Mouse (Mus musculus): ENCODE results near the gene Sema6b.

Gene Sema6b

GRCm38 (mm10) chr17:56139858-56140595 is at the start of gene Sema6b:
Gene Sema6b (minus strand): TSS chr17:56140343.
- DNase-seq, result peak; percentile 40 to 64

DNA sequence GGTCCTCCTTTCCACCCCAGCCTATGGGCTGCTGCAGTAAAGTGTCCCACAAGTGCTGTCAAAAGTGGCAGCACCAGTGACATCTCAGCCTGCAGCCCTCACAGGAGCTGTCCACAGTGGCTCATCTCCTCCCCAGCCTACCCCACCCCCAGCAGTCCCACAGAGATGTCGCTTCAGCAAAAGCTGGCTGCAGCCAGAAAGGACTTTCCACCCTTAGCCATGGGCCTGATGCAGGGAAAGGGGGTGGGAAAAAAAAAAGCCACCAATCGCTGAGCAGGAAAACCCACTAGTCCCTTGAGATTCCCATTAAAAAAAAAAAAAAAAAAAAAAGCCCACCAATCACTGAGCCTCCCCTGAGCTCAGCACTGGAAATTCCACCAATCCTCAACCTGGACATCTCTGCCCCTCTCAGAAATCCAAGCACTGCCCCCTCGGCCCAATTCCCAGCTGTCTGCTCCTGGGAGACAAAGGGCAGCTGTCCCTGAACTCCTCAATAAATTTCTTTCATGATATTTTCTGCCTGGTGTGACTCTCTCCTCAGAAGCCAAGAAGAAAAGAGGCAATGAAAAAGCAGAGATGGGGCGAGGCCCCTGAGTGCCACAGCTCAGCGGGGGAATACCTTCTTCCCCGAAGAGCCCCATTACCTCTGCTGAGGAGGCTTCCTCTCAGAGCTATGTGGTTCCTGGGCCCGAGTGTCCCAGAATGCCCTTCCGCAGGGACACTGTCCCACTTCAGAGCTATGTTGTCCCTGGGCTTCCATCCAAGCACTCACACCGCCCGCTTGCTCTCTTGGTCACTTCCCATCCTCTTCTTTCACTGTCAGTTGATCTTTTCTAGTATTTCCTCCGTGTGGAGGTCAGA is 45.4 kb upstream of the Sema6b start:
- DNase-seq, result peak; percentile 73 to 87

DNA sequence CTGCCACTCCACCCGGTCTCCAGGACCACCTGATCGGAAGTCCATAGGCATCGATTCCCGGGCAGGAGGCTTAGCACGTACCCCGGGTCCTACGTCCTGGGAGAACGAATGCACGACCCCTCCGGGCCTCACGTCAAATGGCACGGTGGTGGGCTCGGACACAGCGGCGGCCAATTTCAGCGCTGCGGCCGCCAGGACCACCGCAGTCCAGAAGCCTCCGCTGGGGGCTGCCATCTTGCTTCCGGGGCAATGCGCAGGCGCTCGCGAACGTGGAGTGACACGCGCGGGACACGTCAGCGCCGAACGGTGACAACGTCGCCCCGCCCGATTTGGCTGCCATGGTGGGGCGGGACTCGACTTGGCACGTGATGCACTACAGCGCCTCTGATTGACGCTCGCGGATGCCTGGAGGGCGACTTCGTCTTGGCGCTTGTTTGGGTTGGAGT is 43.5 kb upstream of the Sema6b start, which contains the start of gene Mydgf:
Gene Mydgf (minus strand): TSS at position 263 of the 446 bp plus-strand sequence.
- DNase-seq, result peak; percentile 97

GRCm38 (mm10) chr17:56182975-56183657 is 43.0 kb upstream of the Sema6b start:
- DNase-seq, result no peak

GRCm38 (mm10) chr17:56175416-56175815 is 35.3 kb upstream of the Sema6b start:
- DNase-seq, result no peak

- peak in 1 of 2 experiments; percentile 12 for DNase-seq
These were observed 33.4 kb upstream of the Sema6b start for GRCm38 (mm10) chr17:56173401-56174046.

DNA sequence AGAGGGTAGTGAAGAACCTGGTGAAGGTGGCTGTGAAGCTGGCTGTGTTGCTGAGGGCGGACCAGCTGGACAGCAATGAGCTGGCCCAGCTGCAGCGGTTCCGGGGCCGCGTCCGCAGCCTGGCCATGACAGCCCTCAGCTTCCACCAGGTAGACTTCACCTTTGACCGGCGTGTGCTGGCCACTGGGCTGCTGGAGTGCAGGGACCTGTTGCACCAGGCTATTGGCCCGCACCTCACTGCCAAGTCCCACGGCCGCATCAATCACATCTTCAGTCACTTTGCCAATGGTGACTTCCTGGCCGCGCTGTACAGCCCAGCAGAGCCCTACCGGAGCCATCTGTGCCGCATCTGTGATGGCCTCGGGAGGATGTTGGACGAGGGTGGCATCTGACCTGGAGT is 31.7 kb upstream of the Sema6b start:
- no peak for DNase-seq

DNA sequence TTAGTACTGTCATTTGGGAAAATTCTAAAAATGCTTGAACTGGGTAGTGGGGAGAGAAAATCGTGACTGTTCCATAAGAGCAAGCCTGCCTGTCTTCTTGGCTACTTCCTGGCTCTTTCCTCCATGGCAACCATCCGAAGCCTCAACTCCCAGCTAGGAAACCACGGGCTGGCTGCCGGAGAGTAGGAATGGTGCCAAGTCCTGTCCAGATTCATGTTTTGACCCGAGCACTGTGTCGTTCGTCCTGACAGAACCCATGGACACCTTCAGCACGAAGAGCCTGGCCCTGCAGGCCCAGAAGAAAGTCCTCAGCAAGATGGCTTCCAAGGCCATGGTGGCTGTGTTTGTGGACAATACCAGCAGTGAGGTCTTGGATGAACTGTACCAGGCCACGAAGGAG is 31.3 kb upstream of the Sema6b start:
- no peak for DNase-seq

DNA sequence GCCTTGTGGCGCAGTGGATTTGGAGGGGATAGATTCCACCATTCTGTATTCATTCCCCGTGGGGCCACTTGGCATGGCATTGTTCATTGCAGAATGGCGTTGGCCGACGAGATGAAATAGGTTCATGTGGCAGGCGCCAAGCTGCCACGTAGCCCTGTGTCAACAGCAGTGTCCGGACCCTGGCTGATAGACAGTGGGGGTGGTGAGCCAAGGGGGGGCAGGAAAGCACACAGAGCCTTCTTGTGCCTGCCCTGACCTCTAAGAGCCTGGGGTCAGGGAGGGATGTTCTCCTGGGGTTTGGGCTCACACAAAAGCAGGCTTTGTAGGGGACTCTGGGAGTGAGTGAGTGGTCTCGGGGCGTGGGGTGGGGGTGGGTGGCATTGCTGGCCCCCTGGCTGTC is 30.5 kb upstream of the Sema6b start:
- DNase-seq, result peak; percentile 13 to 66

GRCm38 (mm10) chr17:56169830-56170229 is 29.7 kb upstream of the Sema6b start:
- DNase-seq, result peak; percentile 27 to 76

DNA sequence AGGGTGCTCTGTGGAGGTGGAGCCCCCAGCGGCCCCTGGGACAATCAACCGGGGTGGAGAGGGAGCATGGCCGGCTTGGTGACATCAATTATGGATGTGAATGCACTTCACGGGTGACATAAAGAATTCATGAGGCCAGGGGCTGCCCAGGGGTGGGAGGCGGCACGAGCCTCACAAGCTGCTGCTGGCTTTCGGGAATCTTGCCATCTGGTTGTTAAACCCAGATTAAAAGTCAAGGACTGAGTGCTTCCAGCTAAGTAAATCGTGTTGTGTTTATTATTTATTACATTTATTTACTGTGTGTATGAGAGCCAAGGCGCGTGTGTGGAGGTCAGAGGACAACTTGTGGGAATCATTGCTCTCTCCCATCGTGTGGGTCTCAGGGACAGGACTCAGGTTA is 25.5 kb upstream of the Sema6b start:
- DNase-seq, result no peak

DNA sequence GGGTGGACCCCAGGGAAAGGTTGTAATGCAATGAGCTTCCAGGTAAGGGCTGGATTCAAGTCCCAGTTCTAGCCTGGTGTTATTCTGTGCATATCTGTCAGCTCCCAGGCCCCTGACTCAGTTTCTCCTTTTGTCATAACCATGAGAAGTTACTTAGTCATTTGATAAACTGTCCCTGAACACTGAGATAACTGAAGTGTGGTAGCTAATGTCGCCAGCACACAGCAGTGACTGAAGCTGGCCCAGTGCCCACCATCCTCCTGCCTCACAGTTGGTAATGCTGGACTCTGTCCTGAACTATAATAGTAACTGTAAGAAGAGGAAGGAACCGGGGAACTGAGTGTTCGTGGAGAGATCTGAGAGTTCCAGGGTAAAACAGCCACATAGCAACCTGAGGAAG is 24.4 kb upstream of the Sema6b start:
- DNase-seq, result no peak

DNA sequence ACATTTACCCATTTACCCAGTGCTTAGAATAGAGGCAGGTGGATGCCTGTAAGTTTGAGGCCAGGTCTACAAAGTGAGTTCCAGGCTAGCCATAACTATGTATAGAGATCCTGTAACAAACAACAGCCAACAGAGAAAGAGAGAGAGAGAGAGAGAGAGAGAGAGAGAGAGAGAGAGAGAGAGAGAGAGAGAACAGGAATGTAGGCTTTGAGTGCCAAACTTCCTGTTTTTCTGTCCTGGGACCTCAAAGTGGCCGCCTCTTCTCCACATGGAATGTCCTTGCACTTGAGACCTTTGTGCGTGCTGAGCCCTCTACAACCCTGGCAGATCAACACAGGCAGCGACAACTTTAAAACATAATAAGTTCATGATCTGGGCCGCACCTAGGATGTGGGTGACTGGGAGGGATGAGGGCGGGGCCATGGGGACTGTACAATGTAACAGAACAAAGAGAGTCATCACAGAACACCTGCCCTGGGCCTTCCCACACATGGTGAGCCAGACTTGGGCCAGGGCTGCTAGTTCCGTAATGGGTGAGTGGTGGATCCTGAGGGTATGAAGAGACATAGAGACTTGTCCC is 23.5 kb upstream of the Sema6b start:
- peak in 1 of 2 experiments; percentile 14 for DNase-seq

DNA sequence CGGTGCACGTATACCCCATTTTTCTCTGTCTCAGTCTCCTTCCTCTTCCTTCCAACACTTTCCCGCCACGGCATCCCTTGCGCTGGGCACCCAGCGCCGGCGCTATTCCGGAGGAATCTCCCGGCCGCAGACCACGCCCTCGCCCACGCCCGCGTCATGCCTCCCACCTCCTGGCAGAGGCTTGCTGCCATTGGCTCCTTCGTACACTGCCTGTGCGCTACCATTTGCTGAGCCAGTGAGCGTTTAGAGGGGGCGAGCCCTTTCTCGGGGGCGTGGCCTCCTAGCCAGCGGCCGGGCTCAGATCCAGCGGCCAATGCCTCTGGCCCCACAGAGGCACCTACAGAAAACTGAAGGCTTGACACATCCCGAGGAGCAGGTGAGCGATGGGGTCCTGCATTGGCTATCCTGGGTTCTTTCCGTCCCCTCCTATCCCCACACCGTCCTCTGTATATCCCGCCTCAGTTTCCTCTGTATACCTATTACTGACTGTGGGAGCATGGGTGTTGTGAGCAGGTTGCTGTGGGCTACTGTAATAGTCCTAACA is 22.2 kb upstream of the Sema6b start, which contains the start of gene Tnfaip8l1:
Gene Tnfaip8l1 (plus strand): TSS at position 247 of the 544 bp plus-strand sequence.
- peak; percentile 96 to 97 for DNase-seq

DNA sequence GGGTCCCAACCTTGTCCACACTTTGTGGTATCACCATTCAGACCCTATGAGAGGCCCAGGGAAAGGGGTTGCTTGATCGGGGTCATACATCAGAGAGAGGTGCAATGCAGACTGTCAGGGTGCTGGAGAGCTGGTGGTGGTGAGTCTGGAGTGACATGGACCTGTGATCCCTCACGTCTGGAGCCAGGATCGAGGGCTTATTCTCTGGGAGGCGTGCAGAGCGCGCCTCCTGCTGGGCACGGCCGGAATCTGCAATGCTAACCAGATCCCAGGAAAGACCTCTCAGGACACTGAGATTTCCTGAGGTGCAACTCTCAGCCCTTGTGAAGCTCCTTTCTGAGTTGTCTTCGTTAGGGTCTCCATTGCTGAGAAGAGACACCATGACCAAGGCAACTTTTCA is 19.6 kb upstream of the Sema6b start:
- peak; percentile 73 to 77 for DNase-seq

DNA sequence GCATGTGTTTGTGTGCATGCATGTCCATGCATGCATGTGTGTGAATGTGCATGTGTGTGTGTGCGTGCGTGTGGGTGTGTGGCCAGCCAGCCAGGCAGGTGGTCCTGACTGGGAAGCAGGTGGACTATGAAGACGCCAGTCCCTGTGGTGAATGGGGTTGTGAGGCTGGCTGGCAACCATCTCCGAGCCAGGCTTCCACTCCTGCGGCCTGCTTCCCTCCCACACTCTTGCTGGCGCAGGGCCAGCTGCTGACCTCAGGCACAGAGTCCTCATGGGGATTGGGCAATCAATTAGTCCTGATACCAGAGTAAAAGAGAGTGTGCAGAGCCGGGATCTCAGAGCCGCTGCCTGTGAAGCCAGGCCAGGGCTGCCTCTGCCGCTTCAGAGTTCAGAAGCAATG is 13.5 kb upstream of the Sema6b start:
- peak; percentile 51 to 75 for DNase-seq

GRCm38 (mm10) chr17:56149897-56150296 is 9.8 kb upstream of the Sema6b start:
- DNase-seq, result no peak

DNA sequence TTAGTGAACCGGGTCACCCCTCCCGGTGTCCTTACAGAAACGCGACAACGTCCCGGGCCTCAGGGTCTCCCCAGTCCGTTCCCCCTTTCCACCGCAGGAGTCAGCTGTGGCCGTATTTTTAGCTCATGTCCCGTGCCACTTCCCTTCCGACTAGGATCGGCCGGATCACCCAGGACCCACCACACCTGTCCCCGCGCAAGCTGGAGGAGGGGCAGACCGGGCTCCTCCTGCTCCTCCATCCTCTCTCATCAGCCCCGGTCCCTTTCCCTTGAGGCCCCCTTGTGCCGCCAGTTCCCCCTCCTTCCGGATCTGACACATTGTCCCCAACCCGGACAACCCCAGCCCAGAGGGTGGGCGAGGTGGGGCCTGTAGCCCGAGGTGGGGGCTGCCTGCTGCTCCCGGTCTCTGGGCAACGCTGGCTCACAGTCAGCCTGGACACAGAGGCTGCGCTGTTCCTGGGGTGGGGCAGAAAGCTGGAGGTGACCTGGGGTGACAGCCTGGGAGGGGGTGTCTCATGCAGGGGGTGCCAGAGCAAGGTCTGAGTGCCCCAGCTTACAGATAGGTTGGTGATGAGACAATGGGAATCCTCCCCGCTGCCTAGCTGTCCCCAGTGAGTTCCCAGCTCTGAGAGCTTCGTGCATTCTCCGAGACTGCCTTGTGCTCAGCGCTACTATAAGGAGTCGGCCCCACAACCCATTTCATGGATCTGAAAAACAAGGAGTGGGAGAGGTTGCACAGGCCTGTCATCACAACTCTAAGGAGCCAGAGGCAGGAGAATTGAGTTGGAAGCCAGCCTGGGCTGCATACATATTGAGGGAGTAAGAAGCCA is 8.9 kb upstream of the Sema6b start:
- no peak for DNase-seq

DNA sequence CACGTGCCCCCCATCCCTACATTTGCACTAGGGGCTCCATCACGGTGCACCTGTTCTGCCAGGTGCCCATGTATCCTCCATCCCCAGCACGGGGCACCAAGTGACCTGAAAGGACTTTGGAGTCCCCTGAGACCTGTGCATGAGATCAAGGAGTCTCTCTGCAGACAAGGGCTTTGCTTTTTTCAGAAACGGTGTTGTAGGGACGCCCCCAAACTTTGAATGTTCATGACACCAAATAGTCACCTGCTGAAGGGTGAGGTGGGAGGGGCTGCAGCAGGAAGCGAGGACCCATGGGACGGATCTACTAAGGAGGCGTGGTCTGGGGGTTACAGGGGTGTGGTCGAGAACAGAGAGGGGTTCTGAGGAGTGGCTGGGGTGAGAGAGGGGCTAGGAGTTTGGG is 8.1 kb upstream of the Sema6b start:
- DNase-seq, result no peak

DNA sequence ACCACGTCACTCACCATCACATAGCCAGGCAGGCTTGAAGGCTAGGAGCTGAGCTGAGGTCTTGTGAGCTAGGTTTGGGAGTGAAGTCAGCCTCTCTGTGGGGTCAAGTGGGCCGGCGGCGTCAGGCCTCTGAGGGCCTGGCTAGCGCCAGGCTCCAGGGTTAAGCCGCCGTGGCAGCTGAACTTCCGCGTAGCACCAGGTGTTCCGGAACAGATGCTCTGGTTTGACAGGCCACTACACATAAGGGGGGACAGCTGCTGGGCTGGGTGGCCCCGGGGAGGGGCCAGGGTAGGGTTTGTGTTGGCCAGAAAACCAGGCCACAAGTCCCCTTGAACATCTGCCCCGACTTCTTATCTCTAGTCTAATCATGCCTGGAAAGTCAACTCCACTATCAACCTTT is 7.3 kb upstream of the Sema6b start:
- DNase-seq, result no peak

- DNase-seq, result no peak
These were observed 6.0 kb upstream of the Sema6b start for GRCm38 (mm10) chr17:56146131-56146530.

Data from kidney, postnatal 25 days (tissue).